Mouse (Mus musculus) heart, embryonic 16.5 days (tissue): ENCODE measurements around the gene Cnpy4. TPM values are rescaled to one million over a fixed set of nuclear protein-coding genes. Genes with fewer than 3 reads are reported as not detected.

Source experiments
- ATAC-seq: fragments of 200-750 bp; cut with Nextera tagmentation; replicated peaks from 2 replicates; pipeline ENCODE4 v1.8.0; 2017; ENCODE audit warnings: moderate number of reproducible peaks; ENCODE audit not compliant: insufficient read depth, low FRiP score; ENCODE audit errors: extremely low read depth
- H3K27ac ChIP-seq: fragments of 300-500 bp; sonication (generic); 2 replicates; pipeline ENCODE4 v1.5.1; 2014; ENCODE audit warnings: mild to moderate bottlenecking, low read length, control low read depth, moderate library complexity
- H3K27me3 ChIP-seq: fragments of 300-500 bp; sonication (generic); 2 replicates; pipeline ENCODE4 v1.6.1; 2014; ENCODE audit warnings: low read length, mixed read lengths; ENCODE audit not compliant: control insufficient read depth, insufficient read depth
- H3K36me3 ChIP-seq: fragments of 300-500 bp; sonication (generic); 2 replicates; pipeline ENCODE4 v1.6.1; 2014; ENCODE audit not compliant: control insufficient read depth, insufficient read depth
- H3K4me1 ChIP-seq: fragments of 300-500 bp; sonication (generic); 2 replicates; pipeline ENCODE4 v1.6.1; 2014; ENCODE audit warnings: low read length, mixed read lengths; ENCODE audit not compliant: control insufficient read depth, insufficient read depth
- H3K4me2 ChIP-seq: fragments of 300-500 bp; sonication (generic); 2 replicates; pipeline ENCODE4 v1.6.1; 2014; ENCODE audit warnings: low read depth, mild to moderate bottlenecking, control low read depth, low read length
- H3K4me3 ChIP-seq: fragments of 300-500 bp; sonication (generic); 2 replicates; pipeline ENCODE4 v1.5.1; 2014; ENCODE audit warnings: mild to moderate bottlenecking, control low read depth, low read length
- H3K9ac ChIP-seq: fragments of 300-500 bp; sonication (generic); 2 replicates; pipeline ENCODE4 v1.6.1; 2014; ENCODE audit warnings: low read length, control low read depth
- H3K9me3 ChIP-seq: fragments of 300-500 bp; sonication (generic); replicated peaks from 2 replicates; pipeline ENCODE4 v1.6.1; 2016; ENCODE audit warnings: low read length; ENCODE audit not compliant: control insufficient read depth
- WGBS: fragments of 180-500 bp; shearing (Covaris S2); extraction: QIAGEN DNeasy Blood & Tissue Kit; methylation state at CpG from one replicate; pipeline ENCODE4 v1.1.7; 2014; 5-methylcytosine and 5-hydroxymethylcytosine counted together
- polyA plus RNA-seq: library from polyadenylated mRNA; unstranded; fragments of >200 nt; fragmentation: Nextera tagmentation; extraction: Ambion mirVana; gene quantifications from 2 replicates; pipeline ENCODE4 v1.2.1, GENCODE M21; 2015

Gene Cnpy4
- polyA plus RNA-seq, 1 experiment from 2014 or later = 22.3 TPM

DNA sequence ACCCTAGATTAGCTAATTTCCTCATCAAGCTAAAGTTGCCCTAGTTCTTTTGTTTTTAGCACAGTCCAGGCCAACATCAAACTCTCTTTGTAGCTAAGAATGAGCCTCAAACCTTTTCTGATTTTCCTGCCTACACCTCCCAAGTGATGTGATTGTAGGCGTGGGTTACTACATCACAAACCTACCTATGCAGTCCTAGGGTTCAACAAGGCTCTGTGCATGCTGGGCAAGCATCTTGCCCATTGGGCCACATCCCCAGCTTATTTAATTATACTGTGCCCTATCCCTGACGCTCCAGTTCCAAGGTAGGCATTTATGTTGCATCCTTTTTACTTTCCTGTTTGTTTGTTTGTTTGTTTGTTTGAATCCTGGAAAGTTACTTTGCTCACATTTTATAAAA, 38.4 kb downstream of the Cnpy4 start, which contains the start of gene Nxpe5:
TSS of gene Nxpe5 (plus strand) at position 199 of the 400 bp plus-strand sequence.
- no peaks in the 10 kb centered on the region for H3K9me3 ChIP-seq
- ATAC-seq = no peak
- H3K4me3 ChIP-seq = no peak within 1 kb of the TSS
- H3K4me1 ChIP-seq = no peaks in the 10 kb centered on the region
- H3K36me3 ChIP-seq = no peaks in the 10 kb centered on the region
- no peak within 1 kb of the TSS for H3K4me2 ChIP-seq
- no peak within 1 kb of the TSS for H3K9ac ChIP-seq
- WGBS = 58% methylated on average over 2 of the region's 2 CpGs
- no peak within 1 kb of the TSS for H3K27ac ChIP-seq
- no peaks in the 10 kb centered on the region for H3K27me3 ChIP-seq

DNA sequence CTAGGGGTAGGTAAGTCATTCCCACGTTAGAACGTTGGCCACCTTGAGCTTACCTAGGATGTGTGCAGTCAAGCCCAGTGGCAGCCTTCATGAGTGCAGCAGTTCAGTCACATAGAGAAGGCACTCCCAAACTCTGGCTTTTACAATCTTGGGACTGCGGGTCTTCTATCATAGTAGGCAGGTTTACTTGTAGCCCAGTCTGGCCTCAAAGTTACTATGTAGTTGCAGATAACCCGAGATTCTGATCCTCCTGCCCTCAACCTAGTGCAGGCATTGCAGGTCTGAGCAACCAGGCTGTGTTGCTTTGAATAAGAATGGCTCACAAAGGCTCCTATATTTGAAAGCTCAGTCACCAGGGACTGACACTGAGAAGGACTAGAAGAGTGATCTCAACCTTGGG, 39.2 kb downstream of the Cnpy4 start:
- Histone ChIP-seq H3K9me3 (no peaks in the 10 kb centered on the region), H3K9ac (no peak overlapping the region), H3K4me3 (no peak overlapping the region), H3K36me3 (no peaks in the 10 kb centered on the region), H3K27ac (no peak overlapping the region), H3K4me2 (no peak overlapping the region), H3K27me3 (no peaks in the 10 kb centered on the region), H3K4me1 (no peaks in the 10 kb centered on the region)
- no peak for ATAC-seq
- WGBS = 75% methylated on average over 4 of the region's 4 CpGs

DNA sequence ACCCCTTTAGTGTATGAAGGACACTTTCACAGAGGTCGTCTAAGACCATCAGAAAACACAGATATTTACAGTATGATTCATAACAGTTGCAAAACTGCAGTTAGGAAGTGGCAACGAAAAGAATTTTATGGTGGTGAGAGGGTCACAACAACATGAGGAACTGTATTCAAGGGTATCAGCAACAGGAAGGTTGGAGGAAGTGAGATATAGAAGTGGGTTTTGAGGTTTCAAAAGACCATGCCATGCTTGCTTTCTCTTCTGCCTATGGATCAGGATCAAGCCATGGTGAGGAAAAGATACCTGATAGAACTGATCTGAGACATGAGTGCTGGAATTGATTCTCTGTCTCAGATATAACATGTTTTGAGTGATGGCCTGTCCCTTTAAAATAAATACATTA, 40.1 kb downstream of the Cnpy4 start:
- no peaks in the 10 kb centered on the region for H3K9me3 ChIP-seq
- no peak overlapping the region for H3K4me3 ChIP-seq
- H3K27ac ChIP-seq = no peak overlapping the region
- no peaks in the 10 kb centered on the region for H3K27me3 ChIP-seq
- no peak overlapping the region for H3K9ac ChIP-seq
- H3K4me1 ChIP-seq = no peaks in the 10 kb centered on the region
- WGBS = 45% methylated on average over 2 of the region's 2 CpGs
- no peak overlapping the region for H3K4me2 ChIP-seq
- no peaks in the 10 kb centered on the region for H3K36me3 ChIP-seq
- ATAC-seq = no peak

- no peak overlapping the region for H3K27ac ChIP-seq
- H3K4me2 ChIP-seq = no peak overlapping the region
- H3K27me3 ChIP-seq = no peaks in the 10 kb centered on the region
- no peaks in the 10 kb centered on the region for H3K4me1 ChIP-seq
- no peaks in the 10 kb centered on the region for H3K36me3 ChIP-seq
- no peak overlapping the region for H3K4me3 ChIP-seq
- H3K9ac ChIP-seq = no peak overlapping the region
- no peaks in the 10 kb centered on the region for H3K9me3 ChIP-seq
- WGBS = 55% methylated on average over 3 of the region's 3 CpGs
- no peak for ATAC-seq
These were observed 40.7 kb downstream of the Cnpy4 start for GRCm38 (mm10) chr5:138228026-138228425.

- WGBS = 88% methylated on average over 3 of the region's 3 CpGs
- Histone ChIP-seq H3K4me1 (no peaks in the 10 kb centered on the region), H3K4me3 (no peak overlapping the region), H3K4me2 (no peak overlapping the region), H3K36me3 (no peaks in the 10 kb centered on the region), H3K27me3 (no peaks in the 10 kb centered on the region), H3K9ac (no peak overlapping the region), H3K27ac (no peak overlapping the region), H3K9me3 (no peaks in the 10 kb centered on the region)
- ATAC-seq = no peak
These were observed 42.2 kb downstream of the Cnpy4 start for GRCm38 (mm10) chr5:138229511-138229910.

- Histone ChIP-seq H3K27ac (no peak overlapping the region), H3K36me3 (no peaks in the 10 kb centered on the region), H3K9me3 (no peaks in the 10 kb centered on the region), H3K27me3 (no peaks in the 10 kb centered on the region), H3K4me2 (no peak overlapping the region), H3K4me1 (no peaks in the 10 kb centered on the region), H3K9ac (no peak overlapping the region), H3K4me3 (no peak overlapping the region)
- 87% methylated on average over 2 of the region's 2 CpGs for WGBS
- no peak for ATAC-seq
These were observed 46.5 kb downstream of the Cnpy4 start for GRCm38 (mm10) chr5:138233778-138234177.

- Histone ChIP-seq H3K4me1 (no peaks in the 10 kb centered on the region), H3K27me3 (no peaks in the 10 kb centered on the region), H3K36me3 (no peaks in the 10 kb centered on the region), H3K4me3 (no peak overlapping the region), H3K9me3 (no peaks in the 10 kb centered on the region), H3K9ac (no peak overlapping the region), H3K4me2 (no peak overlapping the region), H3K27ac (no peak overlapping the region)
- no peak for ATAC-seq
These were observed 46.9 kb downstream of the Cnpy4 start for GRCm38 (mm10) chr5:138234224-138234623.

DNA sequence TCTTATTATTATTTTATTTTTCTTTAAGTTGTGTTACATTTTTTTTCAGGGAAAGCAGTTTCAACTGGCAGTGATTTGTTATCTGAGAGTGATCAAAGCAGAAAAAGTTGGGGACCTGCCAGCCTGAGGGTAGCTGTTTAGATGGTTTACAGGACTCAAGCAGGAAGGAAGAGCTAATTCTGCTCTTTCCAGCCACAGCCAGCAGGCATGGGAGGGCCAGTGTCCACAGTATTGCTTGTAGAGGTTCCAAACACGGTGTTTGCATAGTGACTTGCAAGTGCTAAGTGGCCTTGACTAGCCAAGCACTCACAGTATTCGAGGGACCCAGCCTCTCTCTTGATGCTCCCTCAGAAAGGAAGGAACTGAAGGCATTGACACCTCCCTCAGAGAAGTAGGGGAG, 54.2 kb downstream of the Cnpy4 start:
- ATAC-seq = no peak
- Histone ChIP-seq H3K36me3 (no peaks in the 10 kb centered on the region), H3K4me3 (no peak overlapping the region), H3K4me1 (no peaks in the 10 kb centered on the region), H3K9ac (no peak overlapping the region), H3K9me3 (no peaks in the 10 kb centered on the region), H3K27me3 (no peaks in the 10 kb centered on the region), H3K4me2 (no peak overlapping the region), H3K27ac (no peak overlapping the region)
- WGBS = 21% methylated on average over 2 of the region's 2 CpGs
